Mouse (Mus musculus): ENCODE measurements around the gene Wnt2. TPM values are rescaled to one million over a fixed set of nuclear protein-coding genes. Genes with fewer than 3 reads are reported as not detected.

Gene Wnt2
- total and polyA plus RNA-seq, 3 experiments = not detected

DNA sequence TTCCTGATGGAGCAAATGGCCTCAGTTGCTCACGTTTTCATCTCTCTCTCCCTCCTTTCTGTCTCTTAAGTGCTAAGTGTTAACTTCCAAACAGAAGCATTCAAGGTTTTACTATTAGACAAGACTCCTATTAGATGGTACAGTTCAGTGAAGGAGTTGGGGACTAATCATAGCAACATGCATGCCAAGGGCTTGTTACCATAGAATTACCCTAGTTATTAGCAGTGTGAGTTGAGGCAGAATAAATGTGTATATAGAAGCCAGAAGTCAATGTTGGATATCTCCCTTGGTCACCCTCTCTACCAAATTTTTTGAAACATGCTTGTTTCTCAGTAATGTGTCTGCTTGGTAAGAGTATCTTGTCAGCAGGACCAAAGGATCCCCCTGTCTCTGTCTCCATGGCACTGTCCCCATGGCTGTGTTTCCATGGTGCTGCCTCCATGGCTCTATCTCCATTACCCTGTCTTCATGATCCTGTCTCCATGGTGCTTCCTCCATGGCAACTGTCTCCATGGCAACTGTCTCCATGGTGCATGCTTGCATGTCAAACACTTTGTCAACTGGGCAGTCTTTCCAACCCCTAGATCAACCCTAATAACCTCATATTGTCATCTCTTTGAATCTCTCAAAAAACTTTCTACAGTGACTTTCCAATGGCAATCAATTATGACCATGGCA lies 61.8 kb downstream of the Wnt2 start:
- Histone ChIP-seq H3K79me2 (ENCODE audit: control insufficient read depth, insufficient read depth, low read length, poor library complexity) (no peaks in the 10 kb centered on the region), H3K9me3 (replicated peaks; ENCODE audit: insufficient read depth, low read length) (no peaks in the 10 kb centered on the region), H3K4me1 (ENCODE audit: control insufficient read depth in 1 of 2, insufficient read depth in 2 of 2, low read length in 2 of 2) (no peaks in the 10 kb centered on the region), H3K4me3 (ENCODE audit: control insufficient read depth in 1 of 2, insufficient read depth in 1 of 2, low read depth in 2 of 2, low read length in 2 of 2) (no peak overlapping the region), H3K27me3 (ENCODE audit: control insufficient read depth in 1 of 2, insufficient read depth in 2 of 2, low read length in 2 of 2) (peaks cover 0 to 2% of the 10 kb centered on the region in 2 experiments; a peak in 1 of 4 replicates), H3K27ac (ENCODE audit: control insufficient read depth, low read depth, low read length) (no peak overlapping the region), H3K36me3 (ENCODE audit: control insufficient read depth in 1 of 2, insufficient read depth in 2 of 2, low read length in 2 of 2) (no peaks in the 10 kb centered on the region), H3K9ac (ENCODE audit: control insufficient read depth, low read depth, low read length, poor library complexity, severe bottlenecking) (no peak overlapping the region)
- DNase-seq (ENCODE audit: low read depth, low spot score) = no peak
- TF ChIP-seq MYB (IDR thresholded peaks at IDR 0.05; ENCODE audit: low read depth, low read length) (no peak), NELFE (IDR thresholded peaks at IDR 0.05; ENCODE audit: low read depth, low read length) (no peak), GABPA (IDR thresholded peaks at IDR 0.05; ENCODE audit: low read depth, low read length) (no peak), ZC3H11A (IDR thresholded peaks at IDR 0.05; ENCODE audit: low read depth, low read length) (no peak), TBP (IDR thresholded peaks at IDR 0.05; ENCODE audit: low read depth, low read length) (no peak), ZMIZ1 (IDR thresholded peaks at IDR 0.05; ENCODE audit: low read depth, low read length) (no peak), ZKSCAN1 (IDR thresholded peaks at IDR 0.05; ENCODE audit: low read depth, low read length) (no peak), USF2 (IDR thresholded peaks at IDR 0.05; ENCODE audit: borderline replicate concordance in 1 of 2, insufficient read depth in 1 of 2, low read depth in 1 of 2, low read length in 2 of 2) (no peak), MAX (IDR thresholded peaks at IDR 0.05; ENCODE audit: low read length) (no peak), TCF12 (IDR thresholded peaks at IDR 0.05; ENCODE audit: low read depth, low read length) (no peak), SMC3 (IDR thresholded peaks at IDR 0.05; ENCODE audit: low read depth, low read length) (no peak), KAT2A (conservative IDR thresholded peaks at IDR 0.05; ENCODE audit: low read depth, low read length) (no peak), EP300 (IDR thresholded peaks at IDR 0.05; ENCODE audit: low read depth in 1 of 2, low read length in 2 of 2) (no peak), UBTF (IDR thresholded peaks at IDR 0.05; ENCODE audit: borderline replicate concordance, insufficient read depth, low read depth, low read length) (no peak), CHD2 (IDR thresholded peaks at IDR 0.05; ENCODE audit: low read length) (no peak), POLR2AphosphoS2 (IDR thresholded peaks at IDR 0.05; ENCODE audit: low read length) (no peak), JUND (IDR thresholded peaks at IDR 0.05; ENCODE audit: low read depth, low read length) (no peak), MXI1 (IDR thresholded peaks at IDR 0.05; ENCODE audit: low read depth, low read length) (no peak), RCOR1 (IDR thresholded peaks at IDR 0.05; ENCODE audit: low read depth, low read length) (no peak), E2F4 (IDR thresholded peaks at IDR 0.05; ENCODE audit: borderline replicate concordance, low read depth, low read length) (no peak)

- TF ChIP-seq USF1 (IDR thresholded peaks at IDR 0.05; ENCODE audit: low read depth, low read length) = no peak
- TF ChIP-seq MAZ (IDR thresholded peaks at IDR 0.05; ENCODE audit: low read depth, low read length) = no peak
- no peak for TF ChIP-seq JUND (IDR thresholded peaks at IDR 0.05; ENCODE audit: low read depth, low read length)
- no peak for TF ChIP-seq ZC3H11A (IDR thresholded peaks at IDR 0.05; ENCODE audit: low read depth, low read length)
- TF ChIP-seq TCF12 (IDR thresholded peaks at IDR 0.05; ENCODE audit: low read depth, low read length) = no peak
- no peak for TF ChIP-seq ZKSCAN1 (IDR thresholded peaks at IDR 0.05; ENCODE audit: low read depth, low read length)
- TF ChIP-seq BHLHE40 (IDR thresholded peaks at IDR 0.05; ENCODE audit: borderline replicate concordance, low read depth, low read length) = no peak
- TF ChIP-seq POLR2AphosphoS5 (IDR thresholded peaks at IDR 0.05; ENCODE audit: borderline replicate concordance, low read depth, low read length) = no peak
- TF ChIP-seq GABPA (IDR thresholded peaks at IDR 0.05; ENCODE audit: low read depth, low read length) = no peak
- no peak for TF ChIP-seq RAD21 (IDR thresholded peaks at IDR 0.05; ENCODE audit: low read depth, low read length)
- no peak for TF ChIP-seq NRF1 (IDR thresholded peaks at IDR 0.05; ENCODE audit: insufficient read depth, low read depth, low read length, poor library complexity, severe bottlenecking)
- TF ChIP-seq EP300 (IDR thresholded peaks at IDR 0.05; ENCODE audit: low read depth in 1 of 2, low read length in 2 of 2) = no peak
- no peak for TF ChIP-seq HCFC1 (IDR thresholded peaks at IDR 0.05; ENCODE audit: low read depth, low read length)
- no peak for TF ChIP-seq ELF1 (IDR thresholded peaks at IDR 0.05; ENCODE audit: low read depth, low read length)
- no peak for TF ChIP-seq POLR2AphosphoS2 (IDR thresholded peaks at IDR 0.05; ENCODE audit: low read length)
- Histone ChIP-seq H3K27me3 (ENCODE audit: control insufficient read depth in 1 of 2, insufficient read depth in 2 of 2, low read length in 2 of 2) (peaks cover 0 to 2% of the 10 kb centered on the region in 2 experiments; a peak in 1 of 4 replicates), H3K79me2 (ENCODE audit: control insufficient read depth, insufficient read depth, low read length, poor library complexity) (no peaks in the 10 kb centered on the region), H3K9me3 (replicated peaks; ENCODE audit: insufficient read depth, low read length) (no peaks in the 10 kb centered on the region), H3K4me1 (ENCODE audit: control insufficient read depth in 1 of 2, insufficient read depth in 2 of 2, low read length in 2 of 2) (no peaks in the 10 kb centered on the region), H3K27ac (ENCODE audit: control insufficient read depth, low read depth, low read length) (no peak overlapping the region), H3K9ac (ENCODE audit: control insufficient read depth, low read depth, low read length, poor library complexity, severe bottlenecking) (no peak overlapping the region), H3K4me3 (ENCODE audit: control insufficient read depth in 1 of 2, insufficient read depth in 1 of 2, low read depth in 2 of 2, low read length in 2 of 2) (no peak overlapping the region), H3K36me3 (ENCODE audit: control insufficient read depth in 1 of 2, insufficient read depth in 2 of 2, low read length in 2 of 2) (no peaks in the 10 kb centered on the region)
- no peak for DNase-seq (ENCODE audit: low read depth, low spot score)
Observed at GRCm38 (mm10) chr6:17963455-17963854, 66.9 kb downstream of the Wnt2 start.
